Mouse (Mus musculus) right cerebral cortex, postnatal 25 days (tissue): Measurements from ENCODE around the gene Slc7a5.
A peak's percentile ranks its signal among the peaks of the same experiment; 100 is the strongest.

ENCODE experiments used
- DNase-seq: peaks from one replicate; pipeline ENCODE4 v3.0.0; 2022

The Slc7a5 gene

GRCm38 (mm10) chr8:121935341-121936294, 28.1 kb upstream of the Slc7a5 start:
- DNase-seq = peak; percentile 55

DNA sequence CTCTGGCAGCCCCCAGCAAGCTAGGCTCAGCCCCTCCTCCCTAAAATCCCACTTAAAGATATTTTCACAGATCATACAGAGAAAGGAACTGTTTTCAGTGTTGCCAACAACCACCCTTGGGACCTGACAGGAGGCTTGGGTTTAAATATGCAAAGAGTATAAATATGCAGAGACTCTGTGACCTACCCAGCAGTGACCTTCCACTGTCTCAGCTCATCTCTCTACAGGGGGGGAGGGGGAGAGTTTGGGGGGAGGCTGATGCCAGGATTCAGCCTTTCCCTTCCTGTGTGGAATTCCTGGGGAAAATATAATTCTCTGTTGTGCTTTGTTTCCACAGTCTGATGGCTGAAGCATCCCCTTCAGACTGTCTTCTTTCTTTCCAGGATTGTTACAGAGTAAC, 27.4 kb upstream of the Slc7a5 start:
- DNase-seq = no peak

DNA sequence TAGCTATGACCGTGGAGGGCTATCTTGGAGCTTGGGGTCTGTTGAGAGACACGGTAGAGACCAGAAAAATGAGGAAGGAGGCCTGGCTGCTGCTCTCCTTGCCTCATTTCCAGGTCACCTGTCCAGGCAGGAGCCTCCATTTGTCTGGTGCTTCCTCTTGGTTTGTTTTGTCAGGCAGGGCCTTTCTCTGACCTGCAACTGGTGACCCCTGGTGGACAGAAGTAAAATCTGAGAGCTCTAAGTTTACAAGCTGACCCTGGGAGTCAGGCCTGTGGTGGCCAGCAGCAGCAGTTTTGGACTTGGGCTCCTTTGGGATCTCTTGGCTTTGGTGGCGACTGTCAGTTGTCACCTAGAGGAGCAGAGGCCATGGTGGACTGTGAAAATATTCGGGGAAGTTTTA, 27.0 kb upstream of the Slc7a5 start:
- no peak for DNase-seq

DNA sequence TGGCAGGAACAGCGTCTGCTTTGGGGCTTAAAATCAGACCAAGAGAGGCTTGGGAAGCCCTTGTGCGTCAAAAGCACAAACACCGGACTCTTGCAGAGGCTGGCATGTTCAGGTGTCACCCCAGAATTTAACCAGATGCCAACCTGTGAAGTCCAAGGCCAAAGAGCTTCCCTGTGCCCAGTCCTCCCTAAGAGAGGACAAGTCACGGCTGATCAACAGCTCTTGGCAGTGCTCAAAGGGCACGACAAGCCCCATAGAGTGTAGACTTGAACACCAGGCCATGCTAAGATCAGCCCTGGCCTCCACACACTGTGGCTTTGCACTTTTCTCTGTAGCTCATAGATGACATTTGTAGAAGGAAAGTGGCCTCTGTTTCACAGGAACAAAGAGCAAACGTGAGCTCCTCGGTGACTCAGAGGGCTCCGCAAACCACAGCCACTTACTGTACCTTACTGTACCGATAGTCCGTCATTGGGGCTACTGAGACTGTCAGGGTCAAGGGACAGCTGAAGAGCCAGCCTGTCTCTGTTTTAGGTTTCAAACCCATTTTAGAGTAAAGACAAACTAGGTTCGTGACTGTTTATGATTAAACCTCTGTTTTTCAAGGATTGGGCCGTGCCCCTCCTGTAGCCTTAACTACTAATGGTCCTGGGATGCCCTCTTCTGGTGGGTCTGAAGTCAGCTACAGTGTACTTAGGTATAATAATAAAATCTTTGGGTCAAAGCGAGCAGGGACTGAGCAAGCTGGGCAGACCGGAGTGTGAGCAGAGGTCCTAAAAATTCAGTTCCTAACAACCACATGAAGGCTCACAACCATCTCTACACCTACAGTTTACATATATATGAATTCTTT, 25.4 kb upstream of the Slc7a5 start:
- no peak for DNase-seq

DNA sequence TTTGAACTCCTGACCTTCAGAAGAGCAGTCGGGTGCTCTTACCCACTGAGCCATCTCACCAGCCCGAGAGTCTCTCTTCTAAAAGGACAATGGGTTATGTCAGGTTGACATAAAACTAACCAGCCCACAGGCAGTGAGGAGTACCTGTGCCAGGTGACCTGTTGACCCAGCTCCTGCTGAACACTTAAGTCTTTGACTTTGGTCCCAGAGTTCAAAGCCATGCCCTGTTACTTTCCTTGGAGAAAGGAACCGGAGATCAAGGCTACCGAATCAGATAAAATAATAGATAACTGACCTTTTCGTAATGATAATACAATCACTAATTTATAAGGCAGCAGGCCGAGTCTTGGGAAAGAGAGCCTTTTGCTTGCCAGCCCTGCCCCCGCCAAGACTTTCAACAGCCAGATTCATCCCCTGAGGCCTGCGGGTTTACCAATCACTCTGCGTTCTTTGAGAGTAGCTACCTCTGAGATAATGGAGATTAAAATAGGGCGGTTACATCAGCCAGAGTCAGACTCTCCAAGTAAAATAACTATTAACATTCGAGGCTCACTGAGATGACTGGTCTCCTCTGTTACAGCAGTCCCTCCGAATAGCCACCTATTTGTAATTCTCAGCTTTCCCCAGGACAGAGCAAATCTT, 24.7 kb upstream of the Slc7a5 start:
- DNase-seq = no peak

- DNase-seq = no peak
Measured at GRCm38 (mm10) chr8:121931571-121931970, 24.1 kb upstream of the Slc7a5 start.

- no peak for DNase-seq
Measured at GRCm38 (mm10) chr8:121930047-121930446, 22.6 kb upstream of the Slc7a5 start.

- no peak for DNase-seq
Measured at GRCm38 (mm10) chr8:121927316-121927715, 19.8 kb upstream of the Slc7a5 start.

DNA sequence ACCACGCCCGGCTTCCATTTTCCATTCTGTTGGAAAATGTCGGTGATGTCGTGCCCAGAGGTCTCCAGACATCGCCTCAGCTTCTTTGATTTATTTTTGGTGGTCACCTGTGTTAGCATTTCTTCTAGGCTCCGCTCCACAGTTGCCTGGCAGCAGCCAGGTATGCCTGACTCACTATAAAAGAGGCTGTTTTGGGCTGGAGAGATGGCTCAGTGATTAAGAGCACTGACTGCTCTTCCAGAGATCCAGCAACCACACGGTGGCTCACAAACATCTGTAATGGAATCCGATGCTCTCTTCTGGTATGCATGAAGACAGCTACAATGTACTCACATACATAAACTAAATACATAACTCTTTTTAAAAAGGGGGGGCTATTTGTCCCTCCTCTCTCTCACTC, 18.8 kb upstream of the Slc7a5 start:
- DNase-seq = no peak

GRCm38 (mm10) chr8:121925624-121926023, 18.1 kb upstream of the Slc7a5 start:
- peak; percentile 57 for DNase-seq

DNA sequence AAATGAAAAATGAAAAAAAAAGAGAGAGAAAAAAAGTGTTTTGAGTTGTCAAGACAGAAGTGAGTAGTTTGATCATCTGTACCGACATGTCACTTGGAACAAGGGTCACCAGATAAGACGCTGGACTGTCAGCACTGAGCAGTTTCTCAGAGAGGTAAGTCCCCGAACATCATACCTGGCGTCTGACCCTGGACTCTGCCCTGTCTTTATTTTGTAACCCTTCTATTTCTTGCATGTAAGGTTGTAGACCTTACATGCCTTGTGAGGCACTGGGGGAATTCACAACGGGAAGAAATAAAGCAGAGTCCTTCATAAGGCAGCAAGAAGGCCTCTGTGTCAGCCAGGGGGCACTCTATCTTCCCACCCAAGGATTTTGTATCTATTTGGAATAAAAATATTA, 17.2 kb upstream of the Slc7a5 start:
- no peak for DNase-seq

DNA sequence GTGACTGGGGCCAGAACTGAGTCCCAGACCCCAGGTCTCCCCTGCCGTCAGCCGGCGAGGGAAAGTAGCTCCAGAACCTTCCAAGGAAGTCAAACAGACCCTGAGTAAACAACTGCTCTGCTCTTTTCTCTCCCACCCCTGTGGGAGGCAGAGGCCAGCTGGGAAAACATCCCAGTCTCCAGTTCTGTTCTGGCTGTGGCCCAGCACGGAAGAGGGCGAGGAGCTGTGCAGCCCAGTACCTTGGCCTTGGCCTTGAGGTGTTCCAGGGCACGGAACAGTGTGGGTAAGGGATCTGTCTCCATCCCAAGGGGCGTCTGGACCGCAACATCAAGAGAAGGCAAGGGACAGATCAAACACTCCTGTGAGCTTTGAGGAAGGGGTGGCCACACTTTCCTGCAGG, 14.6 kb upstream of the Slc7a5 start:
- no peak for DNase-seq

- no peak for DNase-seq
Measured at GRCm38 (mm10) chr8:121921582-121921981, 14.1 kb upstream of the Slc7a5 start.

DNA sequence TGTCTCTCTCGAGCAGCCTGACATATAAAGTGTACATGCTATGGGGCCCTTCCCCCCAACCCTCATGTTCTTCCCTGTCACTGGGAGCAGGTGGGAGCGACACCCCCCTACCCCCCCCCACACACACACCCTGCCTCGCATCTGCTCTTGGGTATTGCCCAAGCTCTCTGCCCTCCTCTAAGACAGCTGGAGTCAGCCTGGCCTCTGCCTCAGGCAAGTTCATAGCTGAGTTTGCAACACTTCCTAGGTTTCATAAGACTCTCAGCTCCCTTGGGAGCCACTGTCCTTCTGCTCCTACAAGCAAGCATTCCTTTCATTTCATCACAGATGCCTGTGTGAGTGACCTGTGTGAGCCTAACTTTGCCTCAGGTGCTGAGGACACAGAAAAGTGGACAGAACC, 12.2 kb upstream of the Slc7a5 start:
- no peak for DNase-seq

DNA sequence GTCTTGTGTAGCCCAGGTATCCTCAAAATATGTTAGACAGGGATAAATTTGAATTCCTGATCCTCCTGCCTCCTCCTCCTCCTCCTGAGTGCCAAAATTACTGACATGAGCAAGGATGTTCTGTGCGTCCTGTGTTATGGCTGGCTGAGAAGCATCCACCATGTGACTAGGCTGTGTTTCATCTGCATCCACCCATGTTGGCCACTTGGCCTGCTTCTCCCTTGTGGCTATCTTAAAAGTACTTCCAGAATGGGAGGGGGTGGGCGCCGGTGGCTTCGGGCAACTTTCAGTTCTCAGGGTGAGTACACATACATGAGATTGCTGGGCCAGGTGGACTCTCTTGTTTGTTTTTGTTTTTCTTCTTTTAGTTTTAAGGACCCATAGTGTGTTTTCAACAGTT, 11.7 kb upstream of the Slc7a5 start:
- DNase-seq = no peak

DNA sequence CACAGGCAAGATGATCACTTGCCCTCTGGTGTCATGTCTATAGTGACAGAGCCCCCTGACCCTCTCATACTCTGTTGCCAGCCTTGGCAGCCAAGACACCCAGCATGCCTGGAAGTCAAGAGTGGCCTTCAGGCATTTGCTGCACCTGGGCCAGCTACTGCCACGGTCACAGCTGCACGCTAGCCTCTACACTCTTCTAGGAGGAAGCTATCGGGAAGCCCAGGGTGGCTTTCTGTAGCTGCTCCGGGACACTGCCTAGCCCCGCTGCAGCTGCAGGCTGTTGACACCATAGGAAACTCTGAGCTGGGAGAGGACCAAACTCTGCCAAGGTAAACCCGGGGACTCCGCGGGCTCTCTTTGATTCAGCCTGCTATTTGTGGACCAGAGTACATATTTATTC, 5.9 kb upstream of the Slc7a5 start:
- no peak for DNase-seq

DNA sequence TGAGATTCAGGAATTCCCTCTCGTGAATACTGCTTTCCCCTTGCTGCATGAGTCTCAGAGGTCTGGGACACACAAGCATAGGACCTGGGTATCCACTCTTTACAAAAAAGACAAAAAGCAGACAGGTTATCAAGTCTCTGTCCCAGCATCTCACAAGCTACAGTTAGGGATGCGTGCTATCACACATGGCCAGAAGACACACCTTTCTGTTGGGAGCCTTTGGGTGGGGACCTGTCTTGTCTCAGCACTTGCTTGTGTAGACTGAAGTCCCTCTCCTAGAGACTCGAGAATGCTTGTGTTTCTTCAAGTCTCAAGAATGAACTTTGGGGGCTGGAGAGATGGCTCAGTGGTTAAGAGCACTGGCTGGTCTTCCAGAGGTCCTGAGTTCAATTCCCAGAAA, 5.3 kb upstream of the Slc7a5 start:
- no peak for DNase-seq

DNA sequence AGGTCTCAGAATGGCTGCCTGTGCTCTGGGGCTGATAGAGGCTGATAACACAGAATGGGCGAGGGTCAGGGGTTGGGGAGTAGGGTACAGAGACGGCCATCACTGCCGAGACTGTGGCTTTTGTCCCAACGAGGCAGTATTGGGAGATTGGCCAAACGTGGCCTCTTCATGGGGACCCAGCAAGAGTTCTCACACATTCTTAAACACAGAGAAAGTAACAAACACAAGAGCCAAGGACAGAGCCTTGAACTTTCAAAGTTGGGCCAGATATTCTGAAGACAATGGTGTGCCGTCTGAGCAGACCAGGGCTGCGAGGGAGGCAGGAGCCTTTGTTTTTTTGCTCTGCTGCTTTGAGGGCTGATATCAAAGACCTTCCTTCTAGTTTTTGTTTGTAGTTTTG, 4.5 kb upstream of the Slc7a5 start:
- DNase-seq = no peak

DNA sequence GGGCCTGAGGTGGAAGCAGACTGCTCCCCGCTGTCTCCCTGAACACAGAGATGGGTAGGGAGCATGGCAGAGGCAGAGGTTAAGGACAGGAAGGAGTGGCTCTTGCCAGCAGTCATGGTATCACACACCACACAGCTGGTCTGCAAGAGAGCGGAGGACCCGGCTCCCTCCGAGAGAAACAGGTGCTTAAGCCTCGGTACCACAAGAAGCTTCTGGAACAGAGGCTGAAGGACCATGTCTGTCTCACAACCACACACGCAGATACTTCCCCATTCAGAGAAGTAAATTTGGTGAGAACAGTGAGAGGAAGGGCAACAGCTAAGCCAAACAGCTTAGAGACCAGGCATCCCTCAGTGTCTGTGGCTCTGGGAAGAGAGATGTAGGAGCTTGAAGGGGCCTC, 3.9 kb upstream of the Slc7a5 start:
- DNase-seq = no peak

DNA sequence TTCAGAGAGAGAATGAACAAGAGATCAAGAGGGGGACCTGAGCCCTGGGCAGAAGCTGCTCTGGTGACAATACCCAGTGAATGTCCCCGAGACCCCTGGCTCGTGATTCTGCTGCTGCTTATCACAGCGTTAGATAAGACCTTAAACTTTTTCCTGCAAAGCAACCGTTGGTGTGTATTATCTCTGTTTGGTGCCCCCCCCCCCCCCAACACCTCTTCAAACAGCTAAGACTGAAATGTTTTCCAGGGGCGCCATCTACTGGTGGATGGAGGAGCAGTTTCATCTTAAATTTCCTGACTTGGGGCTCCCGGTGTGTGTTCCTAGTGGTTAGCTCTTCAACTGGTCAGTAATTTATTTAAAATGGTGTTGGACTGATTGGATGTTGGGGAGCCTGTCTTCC, 2.2 kb upstream of the Slc7a5 start:
- DNase-seq = peak; percentile 62

DNA sequence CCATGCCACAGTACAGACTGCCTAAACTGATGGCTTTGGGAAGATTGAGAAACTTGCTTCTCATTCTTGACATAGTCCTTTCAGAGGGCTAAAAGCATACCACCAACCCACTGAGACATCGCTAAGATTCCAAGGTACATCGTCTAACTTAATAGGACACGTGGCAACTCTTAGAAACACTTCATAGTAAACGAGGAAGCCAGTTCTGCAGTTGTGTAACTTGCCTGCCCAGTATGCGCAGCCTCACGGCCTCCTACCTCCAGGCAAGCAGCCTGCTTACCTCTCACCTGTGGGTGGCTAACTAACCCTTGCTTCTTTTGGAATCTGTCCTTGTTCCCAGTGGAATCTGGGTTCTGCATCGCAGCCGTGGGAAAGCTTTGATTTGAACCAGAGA, 1.7 kb upstream of the Slc7a5 start:
- no peak for DNase-seq

GRCm38 (mm10) chr8:121908378-121909147, 1.1 kb upstream of the Slc7a5 start:
- DNase-seq = no peak
